Mouse (Mus musculus) adrenal gland, postnatal 36 days (tissue): ENCODE results near the gene Trim50. TPM values are rescaled to one million over a fixed set of nuclear protein-coding genes. Genes with fewer than 3 reads are reported as not detected.

Experiments
- DNase-seq, 2 experiments: peaks; one replicate each; pipeline ENCODE4 v3.0.0; 2021; ENCODE audit warnings: mixed read lengths in 1 of 2
- microRNA-seq: library from miRNA; unstranded; fragments of <30 nt; microRNA quantifications from one replicate; pipeline ENCODE4 v1.2.0, GENCODE M21; 2021
- total RNA-seq, 2 experiments: library from RNA; stranded (reverse); gene quantifications; 2 replicates each; pipeline ENCODE4 v1.2.3; 2021

Trim50 gene
- total RNA-seq, 2 experiments from 2014 or later, result not detected

GRCm38 (mm10) chr5:135369787-135370654, 16.9 kb downstream of the Trim50 start, which contains the start of gene Nsun5:
TSS of gene Nsun5 (plus strand) at chr5:135369953.
- peak; percentile 95 for DNase-seq

GRCm38 (mm10) chr5:135371195-135371594, 18.1 kb downstream of the Trim50 start:
- DNase-seq, result no peak

GRCm38 (mm10) chr5:135373601-135374000, 20.5 kb downstream of the Trim50 start:
- DNase-seq, result no peak

- DNase-seq, result peak; percentile 59 to 77
Measured at GRCm38 (mm10) chr5:135375167-135375566, 22.1 kb downstream of the Trim50 start.

GRCm38 (mm10) chr5:135376341-135376740, 23.2 kb downstream of the Trim50 start:
- DNase-seq, result no peak

- DNase-seq, result no peak
Measured at GRCm38 (mm10) chr5:135380681-135381080, 27.6 kb downstream of the Trim50 start.

- DNase-seq, result peak in 1 of 2 experiments; percentile 18
Measured at GRCm38 (mm10) chr5:135381356-135381925, 28.3 kb downstream of the Trim50 start.

GRCm38 (mm10) chr5:135382746-135383145, 29.7 kb downstream of the Trim50 start:
- peak in 1 of 2 experiments; percentile 15 for DNase-seq

- DNase-seq, result no peak
Measured at GRCm38 (mm10) chr5:135383771-135384170, 30.7 kb downstream of the Trim50 start.

GRCm38 (mm10) chr5:135394004-135394823, 41.1 kb downstream of the Trim50 start, which contains the start of gene Pom121:
TSS of gene Pom121 (minus strand) at chr5:135394546.
- DNase-seq, result peak; percentile 86 to 90

GRCm38 (mm10) chr5:135395826-135396225, 42.7 kb downstream of the Trim50 start:
- peak; percentile 26 to 57 for DNase-seq

- no peak for DNase-seq
Measured at GRCm38 (mm10) chr5:135399382-135399781, 46.3 kb downstream of the Trim50 start.

GRCm38 (mm10) chr5:135400244-135400643, 47.1 kb downstream of the Trim50 start:
- peak; percentile 89 to 93 for DNase-seq

- no peak for DNase-seq
Measured at GRCm38 (mm10) chr5:135404623-135405022, 51.5 kb downstream of the Trim50 start.

- no peak for DNase-seq
Measured at GRCm38 (mm10) chr5:135405437-135405836, 52.3 kb downstream of the Trim50 start.

GRCm38 (mm10) chr5:135408114-135408513, 55.0 kb downstream of the Trim50 start:
- no peak for DNase-seq

- peak; percentile 67 to 69 for DNase-seq
Measured at GRCm38 (mm10) chr5:135410266-135410665, 57.2 kb downstream of the Trim50 start.

Small RNA genes lying within 50 kb of the gene (microRNA-seq; reads per million reads assigned to microRNA genes)
- gene Mir7033, result 2.7 reads per million, percentile 5 among the genes with 10 or more reads in this experiment

Other genes starting within 250 kb of the Trim50 start
- 10 to 100 TPM; 28.9 to 40.9 TPM for gene Tbl2, start 203.6 kb upstream of the Trim50 start, total RNA-seq
- 10 to 100 TPM; 72.6 to 77.5 TPM for gene Bcl7b, start 185.0 kb upstream of the Trim50 start, total RNA-seq
- 10 to 100 TPM; 72.1 to 90.4 TPM for gene Baz1b, start 166.0 kb upstream of the Trim50 start, total RNA-seq
- 1 to 10 TPM; 3.7 to 6.3 TPM for gene Fzd9, start 102.1 kb upstream of the Trim50 start, total RNA-seq
- gene Fkbp6, start 3.3 kb upstream of the Trim50 start, total RNA-seq, result not detected
- 10 to 100 TPM; 13.7 to 23.7 TPM for gene Nsun5, start 16.7 kb downstream of the Trim50 start, total RNA-seq
- 10 to 100 TPM; 21.4 to 24.6 TPM for gene Pom121, start 41.3 kb downstream of the Trim50 start, total RNA-seq
- gene Hip1, start 191.8 kb downstream of the Trim50 start, total RNA-seq, result 10 to 100 TPM; 20.0 to 28.0 TPM
- not detected for gene Ccl26, start 210.3 kb downstream of the Trim50 start, total RNA-seq
- gene Ccl24, start 219.8 kb downstream of the Trim50 start, total RNA-seq, result under 1 TPM; 0.73 to 0.82 TPM